Mouse (Mus musculus) ES-E14 (cell line): ENCODE measurements at regions not wholly inside any gene's neighbourhood (a gene's known extent, or its start where the extent isn't known, plus 50 kb on each side); places are given as distances from the start of the nearest gene placed in this dataset.

Experiments used
- DNase-seq: peaks from one replicate; pipeline ENCODE4 v3.0.0-alpha.2; 2013; ENCODE audit warnings: low read depth, low spot score
- H3K27ac ChIP-seq: 2 replicates; pipeline ENCODE4 v1.5.1; 2012; ENCODE audit warnings: low read depth, mild to moderate bottlenecking, low read length, moderate library complexity, mixed read lengths; ENCODE audit not compliant: poor library complexity, insufficient read depth, severe bottlenecking
- H3K36me3 ChIP-seq: 2 replicates; pipeline ENCODE4 v1.6.1; 2012; ENCODE audit warnings: mild to moderate bottlenecking, low read length, moderate library complexity, mixed read lengths; ENCODE audit not compliant: control insufficient read depth, poor library complexity, insufficient read depth, severe bottlenecking
- H3K4me1 ChIP-seq, 2 experiments: fragments of 150-350 bp in 1 of 2; sonication (generic) in 1 of 2; 2 replicates each; pipeline ENCODE4 v1.6.1; 2012; ENCODE audit warnings: low read length in 2 of 2, mild to moderate bottlenecking in 1 of 2, mixed read lengths in 1 of 2; ENCODE audit not compliant: control insufficient read depth in 2 of 2, insufficient read depth in 2 of 2, poor library complexity in 1 of 2
- H3K4me3 ChIP-seq, 2 experiments: fragments of 150-350 bp in 1 of 2; sonication (generic) in 1 of 2; 2 replicates each; pipeline ENCODE4 v1.5.1; 2012; ENCODE audit warnings: low read length in 2 of 2, low read depth in 1 of 2, mild to moderate bottlenecking in 1 of 2, mixed read lengths in 1 of 2; ENCODE audit not compliant: insufficient read depth in 1 of 2, poor library complexity in 1 of 2, severe bottlenecking in 1 of 2
- H3K9ac ChIP-seq: 2 replicates; pipeline ENCODE4 v1.6.1; 2012; ENCODE audit warnings: low read depth, mild to moderate bottlenecking, low read length, mixed read lengths; ENCODE audit not compliant: poor library complexity, insufficient read depth, severe bottlenecking
- H3K9me3 ChIP-seq: fragments of 150-350 bp; sonication (generic); 2 replicates; pipeline ENCODE4 v1.6.1; 2012; ENCODE audit warnings: low read depth, mild to moderate bottlenecking, low read length; ENCODE audit not compliant: control insufficient read depth, insufficient read depth
- CHD2 ChIP-seq: IDR thresholded peaks from 2 replicates; pipeline ENCODE4 v1.6.1; 2014; ENCODE audit warnings: mild to moderate bottlenecking, low read depth, low read length, inconsistent platforms
- HCFC1 ChIP-seq: IDR thresholded peaks from 2 replicates; pipeline ENCODE4 v1.6.1; 2012; ENCODE audit warnings: low read length, inconsistent platforms, borderline replicate concordance; ENCODE audit not compliant: insufficient read depth
- MAFK ChIP-seq: IDR thresholded peaks from 2 replicates; pipeline ENCODE4 v1.6.1; 2014; ENCODE audit warnings: mild to moderate bottlenecking, low read depth, low read length, inconsistent platforms; ENCODE audit not compliant: insufficient read depth
- ZC3H11A ChIP-seq: IDR thresholded peaks from 2 replicates; pipeline ENCODE4 v1.6.1; 2012; ENCODE audit warnings: low read depth, mild to moderate bottlenecking, inconsistent platforms, low read length, borderline replicate concordance
- ZNF384 ChIP-seq: IDR thresholded peaks from 2 replicates; pipeline ENCODE4 v1.6.1; 2012; ENCODE audit warnings: low read depth, low read length, inconsistent platforms
- in situ Hi-C, 2 experiments: fragments of 600-800 bp; cut with MboI; formaldehyde crosslinking; loops; one replicate each; pipeline ENCODE4 v1.15.1; 2025; ENCODE audit warnings: low sequenced_read_pairs in 2 of 2, inconsistent platforms in 1 of 2; ENCODE audit not compliant: unreplicated experiment in 2 of 2

DNA sequence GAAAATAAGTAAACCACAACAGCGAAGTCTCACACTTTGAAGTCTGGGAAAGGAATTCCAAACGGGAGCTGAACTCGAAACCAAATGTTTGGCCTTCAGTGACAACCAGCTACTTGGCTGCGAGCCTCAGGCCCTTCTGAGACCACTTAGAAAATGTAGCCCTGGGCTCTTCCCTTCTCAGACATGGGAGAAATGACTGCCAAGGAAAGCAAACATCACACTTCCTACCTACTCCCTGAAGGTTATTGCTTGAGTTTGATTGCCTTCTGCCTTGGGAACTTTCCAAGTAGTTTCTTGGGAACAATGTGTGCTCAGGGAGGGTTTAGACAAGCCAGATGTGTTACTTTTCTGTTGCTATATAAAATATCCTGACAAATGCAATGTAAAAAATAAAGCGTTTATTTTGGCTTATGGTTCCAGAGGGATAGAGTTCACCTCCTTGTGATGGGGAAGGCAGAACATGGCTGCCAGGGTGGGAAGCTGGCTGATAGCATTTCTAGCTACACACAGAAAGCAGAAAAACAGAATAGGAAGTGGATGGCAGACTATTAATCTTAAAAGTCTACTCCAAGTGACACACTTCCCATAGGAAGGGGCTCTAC, 194.8 kb upstream of the Rack1 start:
- Histone ChIP-seq H3K4me3 (no peak overlapping the region), H3K9me3 (no peaks in the 10 kb centered on the region), H3K36me3 (no peaks in the 10 kb centered on the region), H3K9ac (no peak overlapping the region), H3K27ac (no peak overlapping the region), H3K4me1 (no peaks in the 10 kb centered on the region)
- no peak for DNase-seq
- TF ChIP-seq HCFC1 (no peak), CHD2 (no peak), ZC3H11A (no peak), MAFK (no peak), ZNF384 (no peak)
- in situ Hi-C loops, result no loop called here

GRCm38 (mm10) chr11:48601096-48601495, 199.0 kb upstream of the Rack1 start:
- Histone ChIP-seq H3K4me3 (no peak overlapping the region), H3K27ac (no peak overlapping the region), H3K4me1 (no peaks in the 10 kb centered on the region), H3K9ac (no peak overlapping the region), H3K9me3 (no peaks in the 10 kb centered on the region), H3K36me3 (no peaks in the 10 kb centered on the region)
- in situ Hi-C loops, result no loop called here
- TF ChIP-seq ZNF384 (no peak), CHD2 (no peak), MAFK (no peak), HCFC1 (no peak), ZC3H11A (no peak)
- DNase-seq, result no peak

- TF ChIP-seq CHD2, result no peak
- in situ Hi-C loops, result no loop called here
- H3K36me3 ChIP-seq, result no peaks in the 10 kb centered on the region
- no peak overlapping the region for H3K4me3 ChIP-seq
- H3K9ac ChIP-seq, result no peak overlapping the region
- no peak for DNase-seq
- no peaks in the 10 kb centered on the region for H3K4me1 ChIP-seq
- no peaks in the 10 kb centered on the region for H3K9me3 ChIP-seq
- no peak overlapping the region for H3K27ac ChIP-seq
Measured at GRCm38 (mm10) chr11:48599573-48600127, 200.5 kb upstream of the Rack1 start.

DNA sequence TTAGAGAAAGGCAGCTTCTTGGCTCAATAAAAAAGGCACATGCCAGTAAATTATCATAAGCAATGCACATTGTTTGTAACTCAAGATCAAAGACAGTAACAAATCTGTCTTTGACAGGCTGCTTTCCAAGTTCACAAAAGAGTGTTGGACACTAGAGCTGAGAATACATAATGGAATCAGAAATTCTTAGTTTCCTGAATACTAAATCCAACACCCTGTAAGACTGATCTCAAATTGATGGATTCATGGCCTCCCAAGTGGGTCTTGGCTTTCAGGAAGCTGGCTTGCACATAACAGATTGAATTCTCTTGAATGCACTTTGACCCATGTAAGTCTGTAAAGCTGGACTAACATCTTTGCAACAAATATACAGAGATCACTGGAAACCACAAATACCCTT, 201.1 kb upstream of the Rack1 start:
- Histone ChIP-seq H3K27ac (no peak overlapping the region), H3K9ac (no peak overlapping the region), H3K9me3 (no peaks in the 10 kb centered on the region), H3K36me3 (no peaks in the 10 kb centered on the region), H3K4me1 (no peaks in the 10 kb centered on the region), H3K4me3 (no peak overlapping the region)
- in situ Hi-C loops, result no loop called here
- no peak for DNase-seq
- no peak for TF ChIP-seq CHD2
- TF ChIP-seq ZC3H11A, result no peak
- no peak for TF ChIP-seq ZNF384
- no peak for TF ChIP-seq MAFK
- TF ChIP-seq HCFC1, result no peak

- H3K9me3 ChIP-seq, result no peaks in the 10 kb centered on the region
- H3K36me3 ChIP-seq, result no peaks in the 10 kb centered on the region
- no peaks in the 10 kb centered on the region for H3K4me1 ChIP-seq
- no peak overlapping the region for H3K27ac ChIP-seq
- DNase-seq, result no peak
- in situ Hi-C loops, result no loop called here
- no peak overlapping the region for H3K9ac ChIP-seq
- no peak overlapping the region for H3K4me3 ChIP-seq
- TF ChIP-seq HCFC1 (no peak), CHD2 (no peak), MAFK (no peak), ZC3H11A (no peak), ZNF384 (no peak)
Measured at GRCm38 (mm10) chr11:48594429-48594828, 205.7 kb upstream of the Rack1 start.
